Mouse (Mus musculus): Measurements from ENCODE around the gene Rps8.

Gene Rps8

GRCm38 (mm10) chr4:117148047-117148713 lies 7.9 kb downstream of the Rps8 start:
- no peak for DNase-seq

GRCm38 (mm10) chr4:117146176-117146575 lies 9.9 kb downstream of the Rps8 start:
- DNase-seq = peak; percentile 96

GRCm38 (mm10) chr4:117145248-117145647 lies 10.8 kb downstream of the Rps8 start:
- DNase-seq = no peak

- DNase-seq = no peak
Measured at GRCm38 (mm10) chr4:117143023-117143422, 13.0 kb downstream of the Rps8 start.

GRCm38 (mm10) chr4:117140613-117141012 lies 15.4 kb downstream of the Rps8 start:
- no peak for DNase-seq

- DNase-seq = peak; percentile 83
Measured at GRCm38 (mm10) chr4:117139217-117139612, 16.8 kb downstream of the Rps8 start.

- no peak for DNase-seq
Measured at GRCm38 (mm10) chr4:117138295-117139216, 17.5 kb downstream of the Rps8 start.

GRCm38 (mm10) chr4:117136034-117136433 lies 20.0 kb downstream of the Rps8 start:
- DNase-seq = peak; percentile 91

GRCm38 (mm10) chr4:117134601-117134995 lies 21.4 kb downstream of the Rps8 start:
- no peak for DNase-seq

GRCm38 (mm10) chr4:117133817-117134600 lies 22.0 kb downstream of the Rps8 start, which contains the start of gene Plk3:
Gene Plk3 (minus strand): TSS chr4:117133963.
- DNase-seq = peak; percentile 99

GRCm38 (mm10) chr4:117133366-117133796 lies 22.7 kb downstream of the Rps8 start:
- DNase-seq = no peak

- DNase-seq = no peak
Measured at GRCm38 (mm10) chr4:117132794-117133143, 23.3 kb downstream of the Rps8 start.

- no peak for DNase-seq
Measured at GRCm38 (mm10) chr4:117131890-117132793, 23.9 kb downstream of the Rps8 start.

- DNase-seq = no peak
Measured at GRCm38 (mm10) chr4:117131198-117131597, 24.8 kb downstream of the Rps8 start.

GRCm38 (mm10) chr4:117130790-117131189 lies 25.3 kb downstream of the Rps8 start:
- DNase-seq = no peak

GRCm38 (mm10) chr4:117127991-117128686 lies 27.9 kb downstream of the Rps8 start:
- DNase-seq = no peak

GRCm38 (mm10) chr4:117126675-117127290 lies 29.3 kb downstream of the Rps8 start, which contains the start of gene Tctex1d4:
Gene Tctex1d4 (plus strand): TSS chr4:117126794.
- DNase-seq = no peak

- peak; percentile 95 for DNase-seq
Measured at GRCm38 (mm10) chr4:117125910-117126674, 30.0 kb downstream of the Rps8 start.

- peak; percentile 64 for DNase-seq
Measured at GRCm38 (mm10) chr4:117125348-117125909, 30.6 kb downstream of the Rps8 start, which contains the start of gene Btbd19. Gene Btbd19 (minus strand): TSS chr4:117125725.
